Mouse (Mus musculus) kidney, adult 9 months (tissue): ENCODE data around the gene Tmpo.
"Not testable (repeated sequence)": the region's sequence is repeated elsewhere in the genome, so short reads cannot be mapped to it uniquely, and the experiment has no call there.

Source experiments
- DNase-seq: peaks from one replicate; pipeline ENCODE4 v3.0.0; 2022

Tmpo gene

DNA sequence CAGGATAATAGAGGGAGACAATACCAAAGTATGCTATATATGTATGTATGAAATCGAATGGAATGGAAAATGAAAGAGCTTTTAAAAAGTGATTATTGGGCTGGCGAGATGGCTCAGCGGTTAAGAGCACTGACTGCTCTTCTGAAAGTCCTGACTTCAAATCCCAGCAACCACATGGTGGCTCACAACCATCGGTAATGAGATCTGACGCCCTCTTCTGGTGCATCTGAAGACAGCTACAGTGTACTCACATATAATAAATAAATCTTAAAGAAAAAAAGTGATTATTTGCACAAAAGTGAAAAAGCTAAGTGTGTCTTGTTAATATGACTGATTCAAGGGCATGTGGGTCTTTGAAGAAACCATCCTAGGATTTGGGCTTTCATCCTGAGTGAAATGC lies 3.8 kb upstream of the Tmpo start:
- DNase-seq: not testable (repeated sequence)

- DNase-seq: peak; percentile 90
Observed at GRCm38 (mm10) chr10:91183316-91183715, 2.2 kb upstream of the Tmpo start.

DNA sequence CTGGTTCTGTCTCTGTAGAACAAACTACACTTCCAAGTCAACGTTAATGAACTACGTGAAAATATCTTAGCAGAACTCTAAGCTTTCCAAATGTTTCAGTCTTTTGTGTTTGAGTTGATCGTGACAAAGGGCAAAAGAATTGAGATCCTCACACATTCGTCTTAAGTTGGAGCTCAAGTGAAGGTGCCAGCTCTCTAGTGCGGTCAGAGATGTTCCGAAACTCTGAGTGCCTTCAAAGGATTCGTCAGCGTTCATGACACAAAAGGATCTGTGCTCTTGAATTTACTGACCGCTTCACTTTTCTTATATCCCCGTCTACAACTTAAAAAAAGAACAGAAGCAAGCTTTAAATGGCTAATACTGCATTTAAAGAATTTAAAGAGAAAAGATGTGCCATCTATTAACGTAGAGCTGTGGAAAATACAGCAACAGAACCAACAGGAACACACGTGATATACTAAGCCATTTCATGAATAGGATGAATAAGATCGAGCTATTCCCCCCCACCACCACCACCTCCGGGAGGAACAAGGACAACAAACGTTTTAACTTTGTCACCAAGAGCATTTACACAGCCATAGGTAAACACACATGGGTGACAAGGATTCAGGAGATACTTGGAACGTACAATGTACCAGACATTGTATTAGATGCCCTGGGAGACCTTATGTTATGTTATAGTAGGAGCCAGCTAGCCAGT lies 1.3 kb upstream of the Tmpo start:
- DNase-seq: no peak

DNA sequence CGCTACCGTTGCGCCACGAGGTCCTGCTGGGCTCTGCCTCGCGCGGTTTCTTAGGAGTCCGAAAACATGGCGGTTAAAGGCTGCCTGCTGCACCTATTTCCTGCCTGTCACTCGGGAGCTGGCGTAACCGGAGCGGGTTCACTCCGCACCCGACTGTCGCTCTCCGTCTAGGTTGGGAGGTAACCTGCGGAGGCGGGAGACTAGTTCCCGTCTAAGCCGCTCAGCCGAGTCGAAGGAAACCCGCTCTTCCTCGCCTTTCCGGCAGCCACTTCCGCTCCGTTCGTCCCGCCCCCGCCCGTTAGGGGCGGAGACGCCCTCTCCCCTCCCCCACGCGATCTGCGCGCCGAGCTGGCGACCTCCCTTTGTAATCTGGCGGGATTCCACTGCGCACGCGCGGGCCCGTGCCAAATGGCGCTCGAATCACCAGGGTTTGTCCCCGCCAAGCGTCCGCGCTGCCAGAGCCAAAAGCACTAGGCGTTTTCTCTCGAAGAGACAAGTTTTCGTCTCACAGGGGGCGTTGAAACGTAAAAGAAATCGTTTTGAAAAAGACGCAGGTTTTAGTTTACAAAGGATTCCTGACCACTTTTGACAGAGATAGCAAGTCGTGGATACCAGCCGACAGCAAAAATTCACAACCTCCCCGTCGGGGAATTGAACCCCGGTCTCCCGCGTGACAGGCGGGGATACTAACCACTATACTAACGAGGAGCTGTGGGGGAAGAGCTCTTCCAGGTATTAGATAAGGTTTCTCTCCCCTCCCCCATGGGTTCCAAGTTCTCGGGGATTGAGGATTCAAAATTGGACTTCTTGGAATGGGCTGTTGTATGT lies 560 bp upstream of the Tmpo start:
- peak; percentile 99 for DNase-seq

DNA sequence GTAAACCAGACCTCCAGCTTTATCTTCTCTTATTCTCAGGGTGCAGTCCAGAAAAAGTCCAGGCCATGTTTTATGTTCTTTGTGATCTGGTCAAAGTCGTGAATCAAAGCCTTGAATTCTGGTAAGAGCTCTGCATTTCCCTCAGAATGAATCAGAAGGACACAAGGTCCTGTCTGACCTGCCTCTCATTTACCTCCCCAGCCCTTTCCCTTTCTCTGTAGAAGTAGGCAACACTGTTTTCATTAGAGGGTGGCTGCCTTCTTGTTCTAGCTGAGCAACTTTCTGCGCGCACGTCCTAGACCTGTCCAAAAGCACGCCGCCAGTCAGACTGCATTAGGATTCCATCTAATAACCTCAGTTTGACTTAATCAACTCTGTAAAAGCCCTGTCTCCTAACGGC lies 814 bp downstream of the Tmpo start:
- no peak for DNase-seq

GRCm38 (mm10) chr10:91179834-91180233 lies 1.3 kb downstream of the Tmpo start:
- DNase-seq: no peak

GRCm38 (mm10) chr10:91177201-91177600 lies 3.9 kb downstream of the Tmpo start:
- no peak for DNase-seq

DNA sequence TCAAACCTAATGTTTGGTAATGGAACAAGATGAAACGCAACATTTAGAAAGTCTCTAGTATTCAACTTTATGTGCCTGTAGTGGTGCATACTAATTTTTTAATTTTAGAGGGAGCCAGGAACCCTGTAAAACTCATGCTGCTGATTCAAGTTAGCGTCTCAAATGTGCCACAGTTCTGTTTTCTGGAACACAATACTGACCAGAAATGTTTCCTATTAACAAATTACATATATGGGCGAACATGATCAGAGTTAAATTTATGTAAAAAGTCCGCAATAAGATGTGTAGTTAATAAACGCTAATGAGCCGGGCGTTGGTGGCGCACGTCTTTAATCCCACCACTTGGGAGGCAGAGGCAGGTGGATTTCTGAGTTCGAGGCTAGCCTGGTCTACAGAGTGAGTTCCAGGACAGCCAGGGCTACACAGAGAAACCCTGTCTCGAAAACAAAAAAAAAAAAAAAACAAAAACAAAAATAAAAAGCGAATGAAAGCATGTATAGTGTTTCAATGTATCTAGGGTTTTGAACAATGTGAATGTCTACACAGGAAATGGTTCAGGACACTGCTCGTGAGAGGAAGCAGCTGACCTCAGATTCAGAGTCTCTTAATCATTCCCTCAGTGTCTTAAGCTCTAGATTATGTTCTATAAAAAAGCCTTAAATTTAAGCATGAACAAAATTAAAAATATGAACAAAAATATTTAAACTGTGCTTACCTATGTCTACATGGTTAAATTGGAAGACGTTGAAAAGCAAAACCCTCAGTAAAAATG lies 8.6 kb downstream of the Tmpo start:
- DNase-seq: no peak

DNA sequence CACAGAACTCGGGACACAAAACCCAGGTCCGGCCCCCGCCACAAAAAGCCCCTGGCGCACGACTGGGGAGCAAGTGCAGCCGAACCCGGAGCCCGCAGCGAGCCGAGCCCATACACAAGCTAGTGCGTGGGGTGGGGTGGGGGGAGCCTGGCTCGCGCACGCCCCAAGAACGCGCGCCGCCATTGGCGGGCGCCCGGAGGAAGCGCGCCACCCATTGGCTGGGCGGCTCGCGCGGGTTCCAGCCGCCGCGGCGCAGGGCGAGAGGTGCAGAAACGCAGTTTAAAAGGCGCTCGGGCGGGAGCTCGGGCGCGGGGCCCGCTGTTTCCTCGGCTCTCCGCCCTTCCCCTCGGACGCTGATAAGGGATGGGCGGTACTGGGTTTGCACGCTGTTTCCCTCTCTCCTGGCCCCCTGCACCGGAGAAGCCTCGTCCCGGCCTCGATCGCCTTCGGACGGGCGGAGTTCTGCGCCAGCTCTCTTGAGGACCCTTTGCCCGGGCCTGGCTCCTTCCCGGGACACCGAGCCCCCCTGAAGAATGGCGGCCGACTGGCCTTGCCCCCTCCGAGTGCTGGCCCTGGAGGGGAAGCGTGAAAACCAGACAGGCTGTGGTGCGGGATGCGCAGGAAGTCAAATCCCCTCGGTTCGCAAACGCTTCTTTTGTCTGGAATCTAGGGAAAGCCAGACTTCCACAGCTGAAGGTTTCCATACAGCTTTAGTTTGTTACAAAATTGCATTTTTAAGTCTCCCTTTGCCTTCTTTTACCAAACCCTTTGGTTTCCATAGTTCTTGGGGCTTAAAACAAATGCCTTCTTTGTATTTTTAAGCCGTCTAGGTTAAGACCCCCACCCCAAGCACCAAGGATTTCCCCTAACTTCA lies 9.4 kb downstream of the Tmpo start:
- peak; percentile 95 for DNase-seq

GRCm38 (mm10) chr10:91171041-91171440 lies 10.1 kb downstream of the Tmpo start:
- no peak for DNase-seq

DNA sequence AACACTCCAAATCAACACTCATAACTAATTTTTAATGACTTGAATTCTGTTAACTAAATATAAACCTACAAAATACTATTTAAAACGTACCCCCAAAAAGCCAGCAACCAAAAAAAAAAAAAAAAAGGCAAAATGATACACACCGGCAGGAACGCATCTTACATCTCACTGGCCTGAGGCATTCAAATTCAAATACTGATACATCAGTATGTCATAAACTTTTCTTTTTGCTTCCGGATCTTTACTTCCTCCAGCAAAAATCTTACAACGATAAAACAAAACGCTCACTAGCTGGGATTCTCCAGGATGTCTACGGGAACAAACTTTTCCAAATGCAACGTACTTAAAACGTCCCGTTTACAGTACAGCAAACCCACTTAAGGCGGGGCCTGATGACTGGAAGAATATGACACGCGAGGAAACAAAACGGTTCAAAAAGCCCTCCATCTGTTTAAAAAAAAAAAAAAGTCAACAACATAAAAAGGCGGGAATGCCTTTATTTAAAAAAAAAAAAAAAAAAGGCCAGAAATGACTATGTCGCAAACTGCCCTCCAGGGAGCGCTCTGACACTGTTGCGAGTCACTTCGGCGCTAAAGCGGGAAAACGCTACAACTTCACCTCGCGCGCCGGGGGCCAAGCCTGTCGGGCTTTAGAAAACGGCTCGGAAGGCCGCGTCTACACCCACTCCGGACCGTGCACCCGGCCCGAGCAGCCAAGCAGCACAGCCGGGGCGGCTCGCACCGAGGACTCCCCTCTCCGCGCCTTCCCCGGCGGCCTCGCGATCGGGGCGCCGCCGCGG lies 10.8 kb downstream of the Tmpo start:
- peak; percentile 84 for DNase-seq

GRCm38 (mm10) chr10:91169414-91170065 lies 11.6 kb downstream of the Tmpo start:
- no peak for DNase-seq

DNA sequence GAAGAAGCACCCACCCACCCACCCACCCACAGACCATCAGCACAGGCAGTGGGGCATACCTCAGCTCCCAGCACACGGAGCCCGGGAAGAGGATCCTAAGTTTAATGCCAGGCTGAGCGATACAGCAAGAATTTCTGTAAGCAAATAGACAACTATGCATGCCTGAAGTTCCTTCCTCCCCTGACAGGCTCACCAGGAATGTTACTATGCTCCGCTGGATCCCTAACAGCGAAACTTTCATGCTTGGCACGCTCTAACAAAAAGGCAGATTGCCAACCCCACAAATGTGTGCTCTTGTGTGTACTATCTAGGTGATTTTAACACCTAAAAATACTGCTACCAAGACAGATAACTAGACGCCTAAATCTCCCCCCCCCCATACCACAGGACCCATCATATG lies 13.8 kb downstream of the Tmpo start:
- no peak for DNase-seq

GRCm38 (mm10) chr10:91166890-91167289 lies 14.2 kb downstream of the Tmpo start:
- DNase-seq: peak; percentile 76

DNA sequence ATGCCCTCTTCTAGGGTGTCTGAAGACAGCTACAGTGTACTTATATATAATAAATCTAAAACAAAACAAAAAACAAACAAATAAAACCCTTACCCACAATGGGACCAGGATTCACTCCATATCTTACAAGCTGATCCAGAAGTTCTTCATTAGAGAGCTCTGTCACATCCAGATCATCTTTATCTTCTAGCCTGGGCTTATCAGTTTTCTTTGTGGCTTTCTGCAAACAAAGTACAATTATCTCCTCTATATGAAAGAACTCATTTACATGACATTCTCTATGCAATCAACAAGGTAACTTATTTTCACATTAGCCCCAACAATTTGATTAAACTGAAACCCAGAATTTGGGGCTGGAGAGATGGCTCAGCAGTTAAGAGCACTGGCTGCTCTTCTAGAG lies 15.3 kb downstream of the Tmpo start:
- no peak for DNase-seq

- DNase-seq: no peak
Observed at GRCm38 (mm10) chr10:91164491-91164890, 16.6 kb downstream of the Tmpo start.

GRCm38 (mm10) chr10:91162511-91163163 lies 18.5 kb downstream of the Tmpo start:
- no peak for DNase-seq

DNA sequence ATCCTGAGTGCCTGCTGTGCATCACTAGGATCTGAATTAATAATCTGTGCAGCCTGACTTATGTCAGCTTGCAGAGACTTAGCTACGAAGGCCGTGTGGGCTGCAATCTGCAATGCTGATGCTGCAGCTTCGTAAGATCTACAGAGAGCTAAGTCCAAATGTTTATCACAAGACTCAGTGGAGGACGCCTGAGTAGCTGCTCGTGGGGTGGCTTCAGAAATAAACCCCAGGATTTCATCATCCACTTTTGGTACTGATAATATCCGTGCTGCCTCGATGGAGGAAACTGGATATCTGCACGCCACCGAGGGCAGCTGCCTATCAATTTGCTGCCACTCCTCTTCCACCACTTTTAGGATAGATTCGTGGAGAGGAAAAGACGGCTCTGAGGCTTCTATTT lies 19.0 kb downstream of the Tmpo start:
- no peak for DNase-seq

GRCm38 (mm10) chr10:91161006-91161405 lies 20.1 kb downstream of the Tmpo start:
- DNase-seq: no peak

- peak; percentile 36 for DNase-seq
Observed at GRCm38 (mm10) chr10:91158442-91158841, 22.7 kb downstream of the Tmpo start.

- DNase-seq: no peak
Observed at GRCm38 (mm10) chr10:91156338-91156737, 24.8 kb downstream of the Tmpo start.
